Mouse (Mus musculus) brain, adult 2 months (tissue): ENCODE measurements around the gene Nup160.

Source experiments
- DNase-seq: peaks from one replicate; pipeline ENCODE4 v3.0.0; 2011; ENCODE audit warnings: low read depth, low spot score

Nup160 gene

DNA sequence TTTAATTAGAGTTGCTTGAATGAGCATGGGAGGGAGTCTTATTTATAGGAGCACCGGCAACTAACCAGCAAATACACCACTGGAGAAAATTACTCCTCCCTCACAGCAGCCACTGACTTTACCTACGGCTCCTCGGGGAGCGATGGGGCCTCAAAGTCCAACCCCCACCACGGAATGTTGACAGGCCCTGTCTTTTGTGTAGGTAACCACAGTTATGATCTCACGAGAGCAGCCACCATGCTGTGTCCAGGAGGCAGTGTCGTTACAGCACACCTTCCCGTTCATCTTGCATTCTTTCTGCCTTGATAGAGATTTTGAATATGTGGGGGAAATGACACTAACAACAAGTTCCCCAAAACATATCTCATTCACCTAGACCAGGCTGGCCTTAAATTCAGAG is at the start of gene Nup160:
Nup160 (plus strand) TSS at position 209 of the 400 bp plus-strand sequence.
- DNase-seq: no peak

DNA sequence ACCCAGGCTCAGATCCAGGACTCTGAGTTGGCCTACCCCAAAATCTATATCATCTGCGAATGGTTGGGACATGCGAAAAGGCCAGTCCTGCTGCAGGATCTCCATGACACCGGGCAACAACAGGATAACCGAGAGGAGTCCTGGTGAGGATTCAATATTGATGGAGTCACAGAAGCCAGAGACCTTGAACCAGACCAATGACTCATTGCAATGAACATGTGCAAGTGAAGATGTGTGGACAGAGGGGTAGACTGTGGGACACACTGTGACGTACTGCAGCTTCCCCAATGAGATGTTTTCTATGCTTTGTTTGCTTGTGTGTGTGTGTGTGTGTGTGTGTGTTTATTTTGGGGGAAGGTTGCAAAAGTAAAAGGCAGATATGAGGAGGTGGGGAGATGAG is 48.8 kb upstream of the Nup160 start:
- DNase-seq: no peak

- no peak for DNase-seq
Measured at GRCm38 (mm10) chr2:90629552-90629951, 47.5 kb upstream of the Nup160 start.

GRCm38 (mm10) chr2:90631938-90632733 is 44.9 kb upstream of the Nup160 start:
- DNase-seq: peak; percentile 58

DNA sequence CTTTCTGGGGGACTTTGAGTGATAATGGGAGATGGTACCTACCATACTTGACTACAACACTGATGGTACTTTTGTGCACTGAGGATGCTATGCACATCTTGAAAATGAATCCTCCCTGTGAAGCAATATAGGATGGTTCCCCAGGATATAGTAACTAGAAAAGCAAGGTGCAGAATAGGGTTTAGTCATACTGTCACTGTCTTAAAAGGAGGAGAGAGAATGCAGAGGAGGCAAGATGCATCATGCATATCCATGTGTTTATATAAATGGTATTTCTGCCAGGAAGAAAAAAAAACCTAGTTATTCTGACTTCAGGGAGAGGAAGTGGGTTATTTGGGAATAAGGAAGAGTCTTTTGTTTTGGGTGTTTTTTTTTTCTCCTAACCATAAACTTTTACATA is 42.3 kb upstream of the Nup160 start:
- peak; percentile 60 for DNase-seq

- DNase-seq: no peak
Measured at GRCm38 (mm10) chr2:90635085-90635723, 41.8 kb upstream of the Nup160 start.

DNA sequence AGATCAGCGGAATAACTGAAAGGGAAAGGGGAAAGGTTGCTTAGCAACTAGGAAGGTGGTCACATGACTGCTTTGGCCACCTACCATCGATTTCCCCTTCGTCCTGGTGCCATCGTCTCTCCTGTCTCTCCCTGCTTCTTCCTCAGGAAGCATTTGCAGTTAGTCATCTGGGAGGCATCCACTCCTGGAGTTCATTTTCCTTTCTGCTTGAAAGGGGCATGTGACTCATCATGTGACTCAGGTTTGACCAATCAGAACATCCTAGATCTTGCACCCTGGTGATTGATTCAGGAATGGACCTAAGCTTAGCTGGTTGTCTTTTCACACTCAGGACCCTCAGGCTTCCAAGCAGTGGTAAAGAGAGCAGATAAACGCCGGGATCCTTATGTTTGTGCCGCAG is 40.2 kb upstream of the Nup160 start:
- no peak for DNase-seq

GRCm38 (mm10) chr2:90638986-90639746 is 37.8 kb upstream of the Nup160 start:
- no peak for DNase-seq

DNA sequence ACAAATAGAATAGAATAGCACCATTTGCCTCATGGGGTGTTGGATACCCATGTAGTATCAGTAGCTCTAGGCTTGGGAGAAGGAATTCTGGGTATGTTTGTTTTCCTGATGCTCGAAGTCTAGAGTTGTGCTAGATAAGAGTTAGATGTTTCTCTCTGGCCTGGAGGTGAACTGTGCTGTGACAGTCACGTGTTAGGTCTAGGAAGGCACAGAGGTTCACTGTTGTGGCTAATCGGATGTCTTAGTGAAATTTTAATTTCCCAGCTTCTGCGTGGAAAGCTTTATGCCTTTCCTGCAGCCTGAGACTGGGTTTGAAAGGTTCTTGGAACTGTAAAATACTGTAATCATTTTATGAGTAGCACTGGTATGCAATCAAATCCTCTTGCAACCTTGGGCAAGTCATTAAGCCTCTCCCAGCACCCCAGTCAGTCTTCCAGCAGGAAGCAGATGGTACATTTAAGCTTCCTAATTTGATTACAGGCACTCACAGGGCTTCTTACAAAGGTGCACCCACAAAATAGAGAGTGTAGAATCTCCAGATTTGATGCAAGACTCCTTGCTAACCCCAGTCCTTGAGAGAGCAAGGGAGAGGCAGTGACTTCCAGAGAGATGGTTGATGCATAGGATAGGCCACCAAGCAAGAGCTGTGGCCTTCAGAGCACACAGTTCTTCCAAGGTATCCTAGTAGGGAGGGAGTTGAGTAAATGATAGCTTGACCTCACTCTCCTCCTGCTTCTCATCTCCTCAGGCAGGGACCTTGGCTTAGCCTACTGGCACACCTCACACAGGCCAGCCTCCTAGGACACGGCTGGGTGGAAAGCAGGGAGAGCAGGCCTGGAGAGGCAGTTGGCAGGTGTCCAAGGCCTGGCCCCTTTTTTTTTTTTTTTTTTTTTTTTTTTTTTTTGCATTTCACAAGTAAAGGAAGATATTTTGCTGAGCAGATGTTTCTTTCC is 37.0 kb upstream of the Nup160 start:
- DNase-seq: peak; percentile 30

DNA sequence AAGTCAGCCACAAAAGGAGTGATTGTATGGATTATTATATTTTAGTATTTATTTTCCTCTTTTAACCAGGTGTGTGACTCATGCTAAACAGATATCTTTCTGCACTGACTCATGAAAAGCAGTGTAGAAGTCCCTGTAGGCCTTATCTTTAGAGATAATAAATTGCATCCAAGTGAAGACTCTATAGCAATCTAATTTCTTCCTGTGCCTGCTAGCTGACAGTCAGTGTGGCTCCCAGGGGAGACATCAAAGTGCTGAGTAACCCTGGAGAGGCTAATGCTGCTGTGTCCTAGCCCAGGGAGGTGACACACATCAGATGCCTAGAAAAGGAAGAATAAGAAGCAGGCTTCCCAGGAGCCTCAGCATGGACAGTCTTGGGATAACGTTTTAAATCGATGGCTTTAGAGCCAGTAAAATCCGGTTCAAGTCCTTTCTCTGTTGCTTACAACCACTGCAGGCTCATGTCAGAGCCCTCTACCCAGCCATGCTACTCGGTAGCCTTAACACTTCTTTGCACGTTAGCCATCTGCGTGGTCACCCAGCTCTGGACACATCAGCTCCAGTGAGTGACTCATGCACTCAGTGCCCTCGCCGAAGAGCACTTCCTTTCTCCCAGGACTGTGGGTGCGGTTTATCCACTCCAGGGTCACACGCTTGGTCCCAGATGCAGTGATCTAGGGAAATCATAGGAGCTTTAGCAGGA is 35.9 kb upstream of the Nup160 start:
- DNase-seq: peak; percentile 29

DNA sequence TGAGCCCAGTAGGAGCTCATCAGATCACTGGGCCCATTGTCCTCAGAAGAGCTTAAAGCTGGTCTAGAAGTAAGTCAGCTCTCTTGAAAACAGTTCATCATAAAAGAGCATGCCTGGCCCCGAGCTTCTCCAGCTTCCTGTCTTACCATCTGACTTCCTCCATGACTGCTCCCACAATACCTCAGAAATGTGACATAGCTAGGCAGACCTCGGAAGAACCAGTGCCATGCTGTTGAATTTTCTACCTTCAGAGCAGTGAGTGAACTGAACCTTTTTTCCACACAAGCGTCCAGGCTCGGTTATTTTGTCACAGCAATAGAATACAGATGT is 35.3 kb upstream of the Nup160 start:
- no peak for DNase-seq

DNA sequence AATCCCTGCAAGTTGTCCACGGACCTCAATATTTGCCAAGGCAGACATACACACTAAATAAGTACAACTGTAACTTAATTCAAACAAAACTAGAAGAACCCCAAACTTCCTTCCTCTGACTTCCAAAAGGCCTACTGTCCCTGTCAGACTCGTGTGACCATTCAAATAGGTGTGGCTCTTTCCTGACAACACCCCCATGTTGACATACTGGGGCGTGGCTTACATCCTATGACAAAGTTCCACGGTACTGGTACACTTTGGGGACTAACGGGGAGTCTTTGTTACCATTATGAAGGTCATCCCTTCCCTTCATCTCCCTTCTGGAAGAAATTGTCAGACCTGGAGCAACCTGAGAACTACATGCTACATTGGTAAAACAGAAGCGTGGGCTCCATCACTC is 29.9 kb upstream of the Nup160 start:
- no peak for DNase-seq

DNA sequence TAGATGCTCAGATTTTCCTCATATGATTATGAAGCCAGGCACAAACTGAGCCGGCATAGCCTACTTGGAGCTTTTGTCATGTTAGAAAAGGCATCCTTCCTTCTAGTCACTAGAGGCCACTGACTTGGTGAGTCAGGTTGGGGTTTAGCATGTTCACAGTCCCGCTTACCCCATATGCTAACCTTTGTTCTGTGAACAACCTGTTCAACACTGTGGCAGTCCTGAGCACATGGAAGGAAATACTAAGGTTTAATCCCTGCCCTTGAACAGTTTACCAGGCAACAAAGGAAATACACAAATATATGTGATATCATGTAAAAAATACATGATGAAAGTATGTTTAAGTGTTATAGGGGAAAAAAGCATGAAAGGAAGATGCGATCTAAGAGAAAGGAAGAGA is 27.6 kb upstream of the Nup160 start:
- DNase-seq: no peak

- DNase-seq: peak; percentile 26
Measured at GRCm38 (mm10) chr2:90649965-90650364, 27.1 kb upstream of the Nup160 start.

- no peak for DNase-seq
Measured at GRCm38 (mm10) chr2:90652101-90652500, 24.9 kb upstream of the Nup160 start.

DNA sequence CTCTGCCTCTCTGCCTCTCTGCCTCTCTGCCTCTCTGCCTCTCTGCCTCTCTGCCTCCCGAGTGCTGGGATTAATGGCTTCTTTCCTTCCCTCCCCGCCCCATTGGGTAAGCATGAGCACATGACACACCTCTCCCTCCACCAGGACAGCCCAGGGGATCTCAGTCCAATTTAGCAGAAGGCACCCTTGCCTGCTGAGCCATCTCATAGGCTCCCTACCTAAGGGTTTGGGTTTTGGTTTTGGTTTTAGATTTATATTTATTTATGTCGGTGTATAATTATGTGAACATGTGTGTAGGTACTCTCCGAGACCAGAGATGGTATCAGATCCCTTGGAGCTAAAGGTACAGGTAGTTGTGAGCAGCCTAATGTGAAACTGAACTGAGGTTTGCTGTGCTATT is 24.0 kb upstream of the Nup160 start:
- no peak for DNase-seq

DNA sequence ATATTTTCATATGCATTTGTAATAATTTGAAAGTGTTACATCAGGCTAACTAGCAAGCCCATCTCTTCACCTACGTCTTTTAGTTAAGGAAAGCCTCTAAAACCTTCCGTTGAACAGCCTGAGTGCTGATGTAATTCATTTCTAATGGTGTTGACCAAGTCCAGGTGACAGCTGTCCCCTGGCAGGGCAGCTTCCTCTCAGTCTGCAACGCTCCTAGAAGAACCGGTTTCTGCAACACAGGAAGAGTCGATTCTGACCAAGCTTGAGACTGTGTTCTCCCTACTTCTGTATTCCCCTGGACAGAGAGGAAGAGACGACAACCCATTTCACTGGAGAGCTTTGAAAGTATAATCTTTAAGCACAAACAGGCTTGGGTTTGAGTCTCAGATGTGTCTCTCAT is 21.6 kb upstream of the Nup160 start:
- DNase-seq: no peak

GRCm38 (mm10) chr2:90658613-90659012 is 18.4 kb upstream of the Nup160 start:
- DNase-seq: no peak

GRCm38 (mm10) chr2:90659016-90659415 is 18.0 kb upstream of the Nup160 start:
- DNase-seq: no peak

- no peak for DNase-seq
Measured at GRCm38 (mm10) chr2:90659639-90660038, 17.4 kb upstream of the Nup160 start.

GRCm38 (mm10) chr2:90660947-90661346 is 16.1 kb upstream of the Nup160 start:
- no peak for DNase-seq
